Mouse (Mus musculus): ENCODE measurements around the gene Tmem240.
"Not testable (repeated sequence)": the region's sequence is repeated elsewhere in the genome, so short reads cannot be mapped to it uniquely, and the experiment has no call there.

The Tmem240 gene

GRCm38 (mm10) chr4:155769880-155770512 is 35.4 kb downstream of the Tmem240 start:
- DNase-seq (ENCODE audit: low read depth in 2 of 2, low spot score in 2 of 2), result peak; percentile 70 to 73

- DNase-seq (ENCODE audit: low read depth in 2 of 2, low spot score in 2 of 2), result no peak
Observed at GRCm38 (mm10) chr4:155770626-155771025, 36.0 kb downstream of the Tmem240 start.

GRCm38 (mm10) chr4:155771706-155772105 is 37.1 kb downstream of the Tmem240 start:
- no peak for DNase-seq (ENCODE audit: low read depth in 2 of 2, low spot score in 2 of 2)

GRCm38 (mm10) chr4:155772786-155773185 is 38.2 kb downstream of the Tmem240 start:
- no peak for DNase-seq (ENCODE audit: low read depth in 2 of 2, low spot score in 2 of 2)

DNA sequence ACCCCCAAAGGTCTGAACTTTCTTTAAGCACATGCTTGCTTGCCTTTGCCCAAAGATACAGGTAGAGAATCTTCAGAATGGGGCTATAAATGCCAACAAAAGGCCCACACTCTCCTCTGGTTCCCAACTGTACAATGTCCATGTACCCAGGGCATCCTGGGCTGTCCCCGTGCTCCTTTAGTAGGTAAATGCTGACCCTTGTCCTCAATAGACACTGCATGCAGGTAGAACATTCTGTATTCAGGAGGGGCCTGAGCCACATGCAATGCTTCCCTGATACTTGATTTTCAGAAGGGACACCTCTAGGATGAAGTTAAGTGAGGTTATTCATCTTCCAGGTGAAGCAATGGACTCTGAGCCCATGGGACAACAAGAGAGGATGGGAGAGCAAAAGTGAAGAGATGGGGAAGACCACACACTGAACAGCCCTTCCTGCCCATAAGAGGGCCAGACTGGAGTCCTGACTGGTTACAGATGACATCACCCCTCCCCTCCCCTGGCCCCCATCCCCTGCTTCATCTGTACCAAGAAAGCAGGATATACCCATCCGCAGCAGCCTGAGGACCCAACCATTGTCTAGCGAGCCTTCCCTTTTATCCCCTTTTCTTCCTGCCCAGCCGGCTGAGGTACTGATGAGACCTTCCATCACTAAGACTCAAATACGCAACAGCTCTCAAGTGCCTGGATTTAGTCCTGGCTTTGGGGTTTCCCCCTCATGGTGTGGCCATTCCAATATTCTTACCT is 38.9 kb downstream of the Tmem240 start:
- DNase-seq (ENCODE audit: low read depth in 2 of 2, low spot score in 2 of 2), result no peak

DNA sequence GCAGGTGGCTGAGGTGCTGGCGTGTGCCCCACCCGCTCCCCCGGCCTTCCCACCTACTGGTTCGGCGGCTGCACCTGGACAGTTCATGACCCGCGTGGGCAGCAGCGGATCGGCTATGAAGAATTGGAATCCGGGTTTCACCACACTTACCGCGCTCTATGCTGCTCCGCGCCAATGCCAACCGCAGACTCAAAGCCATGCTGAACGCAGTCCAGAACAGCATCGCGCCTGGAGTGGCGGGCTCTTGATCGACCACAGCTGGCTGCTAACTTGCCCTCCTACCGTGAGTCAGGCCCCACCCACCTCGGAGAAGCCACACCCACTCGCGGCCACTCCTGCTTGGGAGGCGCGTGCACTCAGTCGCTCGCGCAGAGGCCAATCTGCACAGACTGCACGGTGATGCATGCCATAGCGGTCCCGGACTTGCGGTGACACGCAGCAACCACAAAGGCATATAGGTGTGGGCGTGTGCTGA is 39.7 kb downstream of the Tmem240 start, which contains the start of gene Vwa1:
Gene Vwa1, minus strand, starts transcription at position 419 of the 475 bp plus-strand sequence.
- DNase-seq (ENCODE audit: low read depth in 2 of 2, low spot score in 2 of 2), result peak; percentile 58 to 75

DNA sequence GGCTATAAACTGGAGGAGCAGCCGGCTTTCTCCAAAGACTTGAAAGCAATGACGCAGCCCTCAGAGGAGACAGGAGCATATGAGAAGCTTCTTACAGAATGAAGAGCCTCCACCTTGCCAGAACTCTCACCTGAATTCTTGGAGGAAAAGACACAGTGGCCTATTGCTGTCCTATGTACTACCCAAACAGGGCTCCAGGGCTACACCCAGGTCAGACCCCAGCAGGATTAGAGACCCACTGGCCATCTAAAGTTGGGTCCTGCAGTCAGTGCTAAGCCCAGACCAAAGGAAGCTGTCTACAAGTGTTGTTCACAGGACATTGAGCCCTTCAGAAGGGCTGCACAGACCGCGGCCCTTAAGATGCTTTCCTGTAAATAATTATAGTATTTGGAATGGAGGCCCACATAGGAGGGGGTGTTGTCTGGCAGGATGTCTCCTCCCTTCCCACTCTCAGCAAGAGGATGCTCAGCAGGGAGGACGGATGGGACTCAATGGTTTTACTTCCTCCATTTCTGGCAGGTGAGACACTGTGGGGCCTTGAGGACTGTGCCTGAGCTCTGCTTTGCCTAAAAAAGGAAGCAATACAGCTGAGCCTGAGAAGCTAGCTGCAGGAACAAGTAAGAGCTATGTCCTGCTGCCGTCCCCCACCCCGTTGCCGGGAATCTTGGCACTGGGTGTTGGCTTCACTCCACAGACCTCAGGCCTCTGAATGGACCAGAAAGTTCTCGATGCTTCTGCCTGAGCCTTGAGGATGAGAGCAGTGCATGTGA is 40.6 kb downstream of the Tmem240 start:
- no peak for DNase-seq (ENCODE audit: low read depth in 2 of 2, low spot score in 2 of 2)

- DNase-seq (ENCODE audit: low read depth in 2 of 2, low spot score in 2 of 2), result no peak
Observed at GRCm38 (mm10) chr4:155775855-155776254, 41.3 kb downstream of the Tmem240 start.

DNA sequence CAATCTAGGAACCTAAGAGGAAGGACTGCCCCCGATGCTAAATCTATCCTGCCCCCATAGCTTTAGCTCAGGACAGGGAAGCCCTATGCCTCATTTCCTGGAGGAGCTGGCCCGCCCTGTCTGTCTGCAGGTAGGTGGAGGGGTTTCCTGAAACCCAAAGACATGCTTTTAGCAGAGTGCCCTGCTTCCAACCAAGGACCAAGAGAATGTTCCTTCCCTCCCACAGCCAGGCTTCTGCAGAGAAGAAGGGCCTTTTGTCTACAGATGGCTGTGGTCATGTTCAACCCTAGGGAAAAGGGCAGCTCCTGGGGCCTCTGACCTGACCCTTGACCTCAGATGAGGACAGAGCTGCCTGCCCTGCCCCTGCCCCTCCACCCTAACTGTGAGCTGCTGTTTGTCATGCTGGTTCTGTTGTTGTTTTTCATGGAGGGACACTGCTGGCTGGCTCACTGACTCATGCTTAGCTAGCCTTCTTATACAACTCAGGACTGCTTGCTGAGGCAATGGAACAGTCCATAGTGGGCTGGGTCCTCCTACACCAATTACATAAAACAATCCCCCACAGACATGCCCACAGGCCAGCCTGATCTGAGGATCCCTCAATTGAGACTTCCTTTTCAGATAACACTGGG is 42.2 kb downstream of the Tmem240 start:
- no peak for DNase-seq (ENCODE audit: low read depth in 2 of 2, low spot score in 2 of 2)

DNA sequence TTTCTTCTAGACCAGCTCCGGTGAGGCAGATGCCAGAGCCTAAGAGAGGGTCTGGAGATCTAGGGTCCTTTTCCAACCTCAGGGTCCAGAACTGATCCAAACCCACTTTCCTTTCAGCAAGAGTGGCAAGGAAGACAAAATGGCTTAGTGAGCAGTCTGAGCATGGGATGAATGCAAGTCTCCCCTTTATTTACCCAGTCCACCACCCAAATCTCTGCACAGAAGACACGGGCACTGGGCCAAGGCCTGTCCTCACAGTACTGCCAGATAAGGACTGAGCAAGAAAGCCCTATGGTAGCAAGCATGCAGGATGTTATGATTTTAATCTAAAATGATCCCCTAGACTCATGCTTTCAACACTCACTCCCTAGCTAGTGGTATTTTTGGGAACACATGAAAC is 43.2 kb downstream of the Tmem240 start:
- no peak for DNase-seq (ENCODE audit: low read depth in 2 of 2, low spot score in 2 of 2)

GRCm38 (mm10) chr4:155779498-155779897 is 44.9 kb downstream of the Tmem240 start:
- no peak for DNase-seq (ENCODE audit: low read depth in 2 of 2, low spot score in 2 of 2)

GRCm38 (mm10) chr4:155780895-155781294 is 46.3 kb downstream of the Tmem240 start:
- DNase-seq (ENCODE audit: low read depth in 2 of 2, low spot score in 2 of 2), result no peak

GRCm38 (mm10) chr4:155783486-155784080 is 49.0 kb downstream of the Tmem240 start:
- DNase-seq (ENCODE audit: low read depth in 2 of 2, low spot score in 2 of 2), result no peak

GRCm38 (mm10) chr4:155784081-155784701 is 49.6 kb downstream of the Tmem240 start:
- peak; percentile 50 to 66 for DNase-seq (ENCODE audit: low read depth in 2 of 2, low spot score in 2 of 2)

DNA sequence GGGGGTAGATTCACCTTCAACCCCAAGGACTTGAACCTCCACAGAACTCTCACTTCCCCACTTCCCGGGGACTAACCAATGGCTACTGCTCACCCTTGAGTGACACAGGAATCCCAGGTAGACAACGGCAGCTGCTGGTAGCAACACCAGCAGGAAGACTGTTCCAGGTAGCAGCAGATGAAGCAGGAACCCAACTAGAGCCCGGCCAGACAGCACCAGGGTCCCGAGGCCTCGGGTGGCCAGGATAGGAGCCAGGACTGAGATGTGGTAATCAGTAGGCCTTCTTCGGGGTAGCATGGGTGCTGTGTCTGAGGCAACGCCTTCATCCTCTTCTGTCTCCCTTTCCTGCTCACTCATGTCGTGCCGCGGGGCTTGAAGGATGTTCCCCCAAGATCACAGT is 50.6 kb downstream of the Tmem240 start:
- DNase-seq (ENCODE audit: low read depth in 2 of 2, low spot score in 2 of 2), result no peak

DNA sequence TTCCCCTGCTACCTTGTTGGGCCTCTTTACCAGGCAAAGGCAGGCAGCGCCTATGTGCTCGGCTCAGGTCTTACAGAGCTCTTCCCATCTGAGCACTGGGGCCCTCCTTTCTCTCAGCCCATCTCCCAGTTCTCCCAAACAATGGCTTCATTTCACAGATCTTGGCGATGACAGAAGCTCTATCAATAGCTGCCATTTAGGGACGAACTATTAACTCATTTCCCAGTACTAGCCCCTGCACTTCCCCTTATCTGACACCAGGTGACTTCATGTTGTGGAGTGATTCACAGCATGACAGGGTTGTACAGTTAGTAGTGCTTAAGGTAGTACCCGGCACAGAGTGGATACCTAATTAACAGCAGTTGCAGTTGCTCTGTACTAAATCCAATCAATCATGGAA is 51.2 kb downstream of the Tmem240 start, which contains the start of gene Tmem88b:
Gene Tmem88b, minus strand, starts transcription at position 56 of the 400 bp plus-strand sequence.
- no peak for DNase-seq (ENCODE audit: low read depth in 2 of 2, low spot score in 2 of 2)

DNA sequence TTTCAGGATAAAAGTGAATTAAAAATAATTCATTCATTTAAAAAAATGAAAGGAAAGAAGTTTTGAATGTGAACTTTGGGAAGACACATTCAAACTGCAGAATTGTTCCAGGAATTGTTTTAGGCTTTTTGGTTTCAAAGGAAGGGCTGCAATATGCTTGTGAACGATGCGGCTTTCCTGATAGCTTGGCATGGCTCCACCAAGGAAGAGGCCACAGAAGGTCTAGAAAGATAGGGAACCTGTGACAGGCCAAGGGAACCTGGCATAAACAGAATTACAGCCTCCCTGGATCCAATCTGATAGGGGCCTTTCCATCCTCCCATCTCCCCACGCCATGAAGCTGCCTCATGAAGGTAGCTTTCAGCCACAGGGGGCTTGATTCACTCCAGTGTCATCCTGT is 53.7 kb downstream of the Tmem240 start:
- DNase-seq (ENCODE audit: low read depth in 2 of 2, low spot score in 2 of 2), result no peak

DNA sequence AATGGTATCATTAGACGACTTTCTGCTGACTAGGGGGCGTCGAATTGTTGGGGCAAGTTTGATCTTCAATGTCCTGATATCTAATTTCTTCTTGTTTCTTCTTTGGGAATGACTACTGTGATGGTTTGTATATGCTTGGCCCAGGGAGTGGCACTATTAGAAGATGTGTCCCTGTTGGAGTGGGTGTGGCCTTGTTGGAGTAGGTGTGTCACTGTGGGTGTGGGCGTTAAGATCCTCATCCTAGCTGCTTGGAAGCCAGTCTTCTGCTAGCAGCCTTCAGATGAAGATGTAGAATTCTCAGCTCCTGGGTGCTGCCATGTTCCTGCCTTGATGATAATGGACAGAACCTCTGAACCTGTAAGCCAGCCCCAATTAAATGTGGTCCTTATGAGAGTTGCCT is 54.2 kb downstream of the Tmem240 start:
- DNase-seq (ENCODE audit: low read depth in 2 of 2, low spot score in 2 of 2), result not testable (repeated sequence)

- no peak for DNase-seq (ENCODE audit: low read depth in 2 of 2, low spot score in 2 of 2)
Observed at GRCm38 (mm10) chr4:155790021-155790489, 55.5 kb downstream of the Tmem240 start, which contains the start of gene Ankrd65. Gene Ankrd65, plus strand, starts transcription at chr4:155790439.
